ENCODE assay signal across 2 mouse cellular contexts in the genomic region with DNA sequence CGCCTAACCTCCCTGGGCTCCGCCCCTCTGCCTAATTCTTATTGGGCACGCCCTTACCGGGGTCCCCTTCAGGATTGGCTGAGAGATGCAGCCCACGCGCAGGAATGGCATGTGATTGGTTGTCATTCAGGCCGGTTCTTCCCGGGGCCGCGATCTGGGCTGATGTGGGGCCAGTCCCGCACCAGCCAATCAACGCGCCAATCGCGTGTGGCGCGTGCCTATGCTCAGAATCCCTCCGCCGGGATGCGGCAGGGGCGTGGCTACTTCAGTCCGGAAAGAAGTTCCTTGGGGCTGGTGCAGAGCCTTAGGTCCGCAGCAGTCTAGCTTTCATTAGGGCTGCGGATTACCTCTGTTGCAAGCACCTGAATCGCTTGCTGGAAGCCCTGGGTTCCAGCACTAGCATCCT.
A peak's percentile ranks its signal among the peaks of the same experiment; 100 is the strongest.
TF ChIP-seq lines count a peak whose summit lies in the region.

No protein-coding gene starts in this region.

TF ChIP-seq in C2C12, 6 proteins besides CTCF, POLR2A, EP300 and RAD21 (continued from another document):
- no peak for TF ChIP-seq MYOD1 (IDR thresholded peaks at IDR 0.05; ENCODE audit: control insufficient read depth, insufficient read length, low read depth)
- TF ChIP-seq USF1 (IDR thresholded peaks at IDR 0.05; ENCODE audit: low read depth) = peak; percentile 41
- TF ChIP-seq CEBPB (IDR thresholded peaks at IDR 0.05; ENCODE audit: low read depth) = no peak
- TF ChIP-seq FOSL1 (IDR thresholded peaks at IDR 0.05; ENCODE audit: insufficient read depth, low read length, poor library complexity, severe bottlenecking) = no peak

TF ChIP-seq in myocyte, 11 proteins besides CTCF, POLR2A, EP300 and RAD21 (continued from another document):
- no peak for TF ChIP-seq TCF3 (IDR thresholded peaks at IDR 0.05; ENCODE audit: insufficient read length, low read depth)
- TF ChIP-seq E2F4 (IDR thresholded peaks at IDR 0.05; ENCODE audit: insufficient read depth) = peak; percentile 50
- TF ChIP-seq POLR2AphosphoS2 (IDR thresholded peaks at IDR 0.05; ENCODE audit: insufficient read length, low read depth) = peak; percentile 76
- TF ChIP-seq SRF (IDR thresholded peaks at IDR 0.05; ENCODE audit: control insufficient read depth, insufficient read length, low read depth) = peak; percentile 32
- TF ChIP-seq REST (IDR thresholded peaks at IDR 0.05; ENCODE audit: insufficient read depth, insufficient read length) = no peak
- TF ChIP-seq CEBPB (IDR thresholded peaks at IDR 0.05; ENCODE audit: insufficient read depth, poor library complexity, severe bottlenecking) = no peak
- no peak for TF ChIP-seq TCF12 (IDR thresholded peaks at IDR 0.05; ENCODE audit: insufficient read depth, poor library complexity, severe bottlenecking)
- peak in 1 of 3 experiments; percentile 25 for TF ChIP-seq MYOG (IDR thresholded peaks at IDR 0.05; ENCODE audit: control insufficient read depth in 1 of 3, insufficient read depth in 1 of 3, insufficient read length in 2 of 3, low read depth in 2 of 3)
